Mouse (Mus musculus) heart, adult 8-10 months (tissue): ENCODE measurements around the gene Gzmn. TPM values are rescaled to one million over a fixed set of nuclear protein-coding genes. Genes with fewer than 3 reads are reported as not detected.
A peak's percentile ranks its signal among the peaks of the same experiment; 100 is the strongest.
"Not testable (repeated sequence)": the region's sequence is repeated elsewhere in the genome, so short reads cannot be mapped to it uniquely, and the experiment has no call there.

Source experiments
- DNase-seq: peaks from one replicate; pipeline ENCODE4 v3.0.0; 2022; ENCODE audit warnings: low spot score
- total RNA-seq, 4 experiments: library from RNA; stranded (reverse); gene quantifications; 2 replicates each; pipeline ENCODE4 v1.2.4; 2022

Gene Gzmn
- total RNA-seq, result not detected

- no peak for DNase-seq
Observed at GRCm38 (mm10) chr14:56174499-56174898, at the start of gene Gzmn. TSS of gene Gzmn (minus strand) at chr14:56174599.

GRCm38 (mm10) chr14:56211317-56211716 is 36.9 kb upstream of the Gzmn start, which contains the start of gene Gzmf:
TSS of gene Gzmf (minus strand) at chr14:56211417.
- no peak for DNase-seq

GRCm38 (mm10) chr14:56205613-56206012 is 31.2 kb upstream of the Gzmn start:
- DNase-seq, result no peak

GRCm38 (mm10) chr14:56205021-56205420 is 30.6 kb upstream of the Gzmn start:
- not testable (repeated sequence) for DNase-seq

GRCm38 (mm10) chr14:56203975-56204374 is 29.6 kb upstream of the Gzmn start:
- peak; percentile 23 for DNase-seq

GRCm38 (mm10) chr14:56186946-56187345 is 12.5 kb upstream of the Gzmn start:
- DNase-seq, result no peak

- DNase-seq, result no peak
Observed at GRCm38 (mm10) chr14:56186521-56186920, 12.1 kb upstream of the Gzmn start.

GRCm38 (mm10) chr14:56177651-56178050 is 3.3 kb upstream of the Gzmn start:
- peak; percentile 4 for DNase-seq

- no peak for DNase-seq
Observed at GRCm38 (mm10) chr14:56173396-56173795, 1.0 kb downstream of the Gzmn start.

- DNase-seq, result no peak
Observed at GRCm38 (mm10) chr14:56172744-56173143, 1.7 kb downstream of the Gzmn start.

GRCm38 (mm10) chr14:56168009-56168408 is 6.4 kb downstream of the Gzmn start:
- DNase-seq, result no peak

GRCm38 (mm10) chr14:56162109-56162508 is 12.3 kb downstream of the Gzmn start:
- DNase-seq, result no peak

- DNase-seq, result not testable (repeated sequence)
Observed at GRCm38 (mm10) chr14:56159479-56159878, 14.9 kb downstream of the Gzmn start, which contains the start of gene Gzmg. TSS of gene Gzmg (minus strand) at chr14:56159579.

- no peak for DNase-seq
Observed at GRCm38 (mm10) chr14:56155340-56155739, 19.1 kb downstream of the Gzmn start.

GRCm38 (mm10) chr14:56133675-56134074 is 40.7 kb downstream of the Gzmn start:
- DNase-seq, result not testable (repeated sequence)

- DNase-seq, result not testable (repeated sequence)
Observed at GRCm38 (mm10) chr14:56132508-56132907, 41.9 kb downstream of the Gzmn start, which contains the start of gene Gzmd. TSS of gene Gzmd (minus strand) at chr14:56132608.

- DNase-seq, result no peak
Observed at GRCm38 (mm10) chr14:56128341-56128740, 46.1 kb downstream of the Gzmn start.

- DNase-seq, result no peak
Observed at GRCm38 (mm10) chr14:56123516-56123915, 50.9 kb downstream of the Gzmn start.

- no peak for DNase-seq
Observed at GRCm38 (mm10) chr14:56120525-56120924, 53.9 kb downstream of the Gzmn start, which contains the start of gene Gzme. TSS of gene Gzme (minus strand) at chr14:56120625.

Other genes with a start within 250 kb of the Gzmn start
- 1 to 10 TPM in 2 of 4 experiments, under 1 TPM in 2; 0.57 to 1.2 (median 0.99) TPM for gene Cma1, start 229.9 kb downstream of the Gzmn start, total RNA-seq
- not detected for gene Cma2, start 223.6 kb downstream of the Gzmn start, total RNA-seq
- not detected for gene Mcpt1, start 156.6 kb downstream of the Gzmn start, total RNA-seq
- gene Mcpt9, start 144.1 kb downstream of the Gzmn start, total RNA-seq, result not detected
- gene Mcpt2, start 132.6 kb downstream of the Gzmn start, total RNA-seq, result not detected
- 1 to 10 TPM in 2 of 4 experiments, under 1 TPM in 2; 0.65 to 1.8 (median 1.1) TPM for gene Mcpt4, start 112.3 kb downstream of the Gzmn start, total RNA-seq
- not detected for gene Mcpt8, start 89.3 kb downstream of the Gzmn start, total RNA-seq
- gene Ctsg, start 72.0 kb downstream of the Gzmn start, total RNA-seq, result not detected
- not detected for gene Gzme, start 54.0 kb downstream of the Gzmn start, total RNA-seq
- not detected for gene Gzmd, start 42.0 kb downstream of the Gzmn start, total RNA-seq
- gene Gzmg, start 15.0 kb downstream of the Gzmn start, total RNA-seq, result not detected
- not detected for gene Gzmf, start 36.8 kb upstream of the Gzmn start, total RNA-seq
- not detected for gene Gzmc, start 60.1 kb upstream of the Gzmn start, total RNA-seq
- gene Gzmb, start 87.7 kb upstream of the Gzmn start, total RNA-seq, result not detected
- gene Atp12a, start 190.5 kb upstream of the Gzmn start, total RNA-seq, result not detected
- under 1 TPM; 0.38 to 0.79 (median 0.48) TPM for gene Rnf17, start 228.0 kb upstream of the Gzmn start, total RNA-seq